Mouse (Mus musculus) forebrain, embryonic 15.5 days (tissue): Measurements from ENCODE around the gene Chmp4b. TPM values are rescaled to one million over a fixed set of nuclear protein-coding genes. Genes with fewer than 3 reads are reported as not detected.

ENCODE experiments used
- ATAC-seq: fragments of 200-750 bp; cut with Nextera tagmentation; replicated peaks from 2 replicates; pipeline ENCODE4 v1.8.0; 2017; ENCODE audit warnings: mild to moderate bottlenecking, moderate TSS enrichment, moderate library complexity
- H3K27ac ChIP-seq: fragments of 300-500 bp; sonication (generic); replicated peaks from 2 replicates; pipeline ENCODE4 v1.5.1; 2015; ENCODE audit warnings: mild to moderate bottlenecking, inconsistent platforms
- H3K27me3 ChIP-seq: fragments of 300-500 bp; sonication (generic); 2 replicates; pipeline ENCODE4 v1.6.1; 2015; ENCODE audit warnings: inconsistent platforms
- H3K36me3 ChIP-seq: fragments of 300-500 bp; sonication (generic); 2 replicates; pipeline ENCODE4 v1.6.1; 2015; ENCODE audit warnings: mild to moderate bottlenecking, inconsistent platforms
- H3K4me1 ChIP-seq: fragments of 300-500 bp; sonication (generic); 2 replicates; pipeline ENCODE4 v1.6.1; 2015; ENCODE audit warnings: inconsistent platforms
- H3K4me2 ChIP-seq: fragments of 300-500 bp; sonication (generic); replicated peaks from 2 replicates; pipeline ENCODE4 v1.6.1; 2015; ENCODE audit warnings: mild to moderate bottlenecking, inconsistent platforms
- H3K4me3 ChIP-seq: fragments of 300-500 bp; sonication (generic); 2 replicates; pipeline ENCODE4 v1.5.1; 2015; ENCODE audit warnings: mild to moderate bottlenecking, inconsistent platforms
- H3K9ac ChIP-seq: fragments of 300-500 bp; sonication (generic); replicated peaks from 2 replicates; pipeline ENCODE4 v1.6.1; 2015; ENCODE audit warnings: mild to moderate bottlenecking, inconsistent platforms
- H3K9me3 ChIP-seq: fragments of 300-500 bp; sonication (generic); 2 replicates; pipeline ENCODE4 v1.6.1; 2016; ENCODE audit warnings: inconsistent platforms
- WGBS: fragments of 180-500 bp; shearing (Covaris S2); methylation state at CpG from one replicate; pipeline ENCODE4 v1.1.7; 2015; ENCODE audit warnings: mixed read lengths; 5-methylcytosine and 5-hydroxymethylcytosine counted together
- polyA plus RNA-seq: library from polyadenylated mRNA; unstranded; fragments of >200 nt; fragmentation: Nextera tagmentation; extraction: Ambion mirVana; gene quantifications from 2 replicates; pipeline ENCODE4 v1.2.1, GENCODE M21; 2015

The Chmp4b gene
- polyA plus RNA-seq, 1 experiment from 2014 or later, result 25.0 TPM

DNA sequence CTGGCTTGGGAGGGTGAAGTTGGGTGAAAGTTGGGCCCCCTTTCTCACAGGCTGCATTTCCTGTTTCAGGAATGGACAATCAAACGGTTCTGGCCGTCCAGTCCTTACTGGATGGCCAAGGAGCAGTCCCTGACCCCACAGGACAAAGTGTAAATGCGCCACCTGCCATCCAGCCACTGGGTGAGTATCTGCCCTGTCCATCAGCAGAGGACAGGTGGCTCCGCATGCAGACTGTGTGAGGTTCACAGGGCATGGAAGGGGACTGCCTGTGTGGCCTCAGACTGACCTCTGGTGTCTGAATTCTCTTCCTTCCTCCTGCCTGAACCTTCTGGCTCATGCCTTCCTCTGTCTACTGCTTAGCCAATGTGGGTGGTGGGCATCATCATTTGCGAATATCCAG is 29.8 kb upstream of the Chmp4b start:
- Histone ChIP-seq H3K27me3 (no peaks in the 10 kb centered on the region), H3K9me3 (no peaks in the 10 kb centered on the region), H3K27ac (no peak overlapping the region), H3K4me1 (no peaks in the 10 kb centered on the region), H3K4me2 (no peak overlapping the region), H3K9ac (no peak overlapping the region), H3K4me3 (no peak overlapping the region), H3K36me3 (peaks cover 38% of the 10 kb centered on the region)
- no peak for ATAC-seq
- WGBS, result 89% methylated on average over 5 of the region's 5 CpGs

DNA sequence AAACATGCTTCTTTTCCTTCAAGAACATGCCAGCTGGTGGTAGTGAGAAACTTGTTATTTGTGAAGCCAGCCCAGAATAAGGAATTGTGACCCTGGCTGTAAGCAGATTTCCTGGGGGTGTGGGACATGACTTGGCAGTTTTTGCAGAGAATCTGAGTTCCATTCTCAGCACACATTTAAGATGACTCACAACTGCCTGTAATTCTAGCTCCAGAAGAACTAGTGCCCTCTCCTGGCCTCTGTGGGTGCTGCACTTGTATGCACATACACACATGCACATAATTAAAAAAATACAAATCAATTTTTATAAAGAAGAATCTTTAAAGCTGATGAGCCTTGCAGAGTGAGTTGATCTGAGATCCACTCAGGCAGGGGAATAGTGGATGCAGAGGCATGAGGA is 27.4 kb upstream of the Chmp4b start:
- Histone ChIP-seq H3K4me3 (no peak overlapping the region), H3K27me3 (no peaks in the 10 kb centered on the region), H3K4me1 (no peaks in the 10 kb centered on the region), H3K36me3 (peaks cover 40% of the 10 kb centered on the region), H3K9ac (no peak overlapping the region), H3K27ac (no peak overlapping the region), H3K9me3 (no peaks in the 10 kb centered on the region), H3K4me2 (no peak overlapping the region)
- no peak for ATAC-seq

DNA sequence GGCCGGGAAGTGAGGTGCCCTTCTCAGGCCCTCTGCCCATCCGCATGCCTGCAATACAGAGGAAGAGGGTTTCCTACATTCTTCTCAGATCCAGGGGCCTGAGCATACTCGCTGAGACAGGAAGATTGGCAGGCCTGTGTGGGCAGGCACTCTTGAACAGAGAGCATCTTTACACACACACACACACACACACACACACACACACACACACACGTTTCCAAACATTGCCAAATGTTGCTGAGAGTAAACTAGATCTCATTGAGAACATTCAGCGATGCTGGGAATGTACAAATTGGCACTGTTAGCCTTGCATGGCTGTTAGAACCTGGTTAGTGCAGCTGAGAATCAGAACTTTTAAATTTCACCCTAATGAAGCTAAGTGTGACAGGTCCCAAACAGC is 21.0 kb upstream of the Chmp4b start:
- no peaks in the 10 kb centered on the region for H3K4me1 ChIP-seq
- no peak overlapping the region for H3K4me2 ChIP-seq
- no peak overlapping the region for H3K27ac ChIP-seq
- WGBS, result 78% methylated on average over 5 of the region's 5 CpGs
- no peaks in the 10 kb centered on the region for H3K27me3 ChIP-seq
- ATAC-seq, result no peak
- H3K4me3 ChIP-seq, result no peak overlapping the region
- H3K9ac ChIP-seq, result no peak overlapping the region
- no peaks in the 10 kb centered on the region for H3K9me3 ChIP-seq
- H3K36me3 ChIP-seq, result peaks cover 44% of the 10 kb centered on the region

DNA sequence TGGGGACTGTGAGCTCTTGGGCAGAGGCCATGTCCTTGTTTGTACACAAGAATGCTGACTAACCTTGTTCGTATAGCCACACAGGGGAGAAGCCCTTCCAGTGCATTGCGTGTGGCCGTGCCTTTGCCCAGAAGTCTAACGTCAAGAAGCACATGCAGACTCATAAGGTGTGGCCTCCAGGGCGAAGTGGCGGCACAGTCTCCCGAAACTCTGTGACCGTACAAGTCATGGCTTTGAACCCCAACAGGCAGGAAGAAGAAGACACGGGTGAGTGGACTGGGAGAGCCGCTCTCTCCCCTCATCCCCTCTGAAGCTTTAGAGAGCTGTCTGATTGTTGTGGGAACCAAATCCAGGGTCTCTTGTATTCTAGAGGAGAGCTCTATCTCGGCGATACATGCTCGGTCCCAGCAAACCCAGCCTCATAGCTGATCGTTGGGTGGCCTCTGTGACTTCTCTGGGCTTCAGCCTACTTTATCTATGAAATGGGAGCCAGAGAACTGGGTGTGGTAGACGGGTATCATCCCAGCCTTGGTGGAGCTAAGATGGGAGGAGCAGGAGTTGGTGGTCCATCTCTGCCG is 19.2 kb upstream of the Chmp4b start:
- 93% methylated on average over 16 of the region's 16 CpGs for WGBS
- Histone ChIP-seq H3K4me3 (no peak overlapping the region), H3K27ac (no peak overlapping the region), H3K4me1 (no peaks in the 10 kb centered on the region), H3K9ac (no peak overlapping the region), H3K4me2 (no peak overlapping the region), H3K36me3 (peaks cover 53% of the 10 kb centered on the region), H3K9me3 (no peaks in the 10 kb centered on the region), H3K27me3 (no peaks in the 10 kb centered on the region)
- no peak for ATAC-seq

DNA sequence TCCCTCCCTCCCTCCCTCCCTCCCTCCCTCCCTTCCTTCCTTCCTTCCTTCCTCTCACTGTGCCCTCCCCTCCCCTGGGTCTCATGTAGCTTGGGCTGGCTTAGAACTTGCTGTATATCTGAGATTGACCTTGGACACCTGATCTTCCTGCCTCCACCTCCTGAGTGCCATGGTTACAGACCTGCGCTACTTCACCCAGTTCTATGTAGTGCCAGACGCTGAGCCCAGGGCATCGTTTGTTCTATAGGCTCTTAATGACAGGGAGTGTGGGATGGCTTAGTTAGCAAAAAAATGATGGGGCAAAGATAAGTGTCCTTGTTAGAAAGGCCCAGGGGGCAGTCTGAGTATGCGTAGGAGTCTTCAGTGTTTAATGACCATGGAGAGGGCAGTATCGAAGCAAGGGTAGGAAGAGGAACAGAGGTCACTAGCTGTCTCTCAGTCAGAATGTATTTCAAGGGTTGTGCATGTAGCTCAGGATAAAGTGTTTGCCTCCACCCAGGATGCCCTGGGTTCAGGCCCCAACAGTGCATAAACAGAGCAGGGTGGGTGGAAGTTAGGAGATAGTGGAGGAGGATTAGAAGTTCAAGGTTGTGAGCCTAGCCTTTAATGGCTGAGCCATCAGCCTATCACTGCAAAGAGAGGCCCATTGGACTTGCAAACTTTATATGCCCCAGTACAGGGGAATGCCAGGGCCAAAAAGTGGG is 18.3 kb upstream of the Chmp4b start:
- WGBS, result 91% methylated on average over 5 of the region's 5 CpGs
- H3K36me3 ChIP-seq, result peaks cover 62% of the 10 kb centered on the region
- no peak overlapping the region for H3K4me2 ChIP-seq

DNA sequence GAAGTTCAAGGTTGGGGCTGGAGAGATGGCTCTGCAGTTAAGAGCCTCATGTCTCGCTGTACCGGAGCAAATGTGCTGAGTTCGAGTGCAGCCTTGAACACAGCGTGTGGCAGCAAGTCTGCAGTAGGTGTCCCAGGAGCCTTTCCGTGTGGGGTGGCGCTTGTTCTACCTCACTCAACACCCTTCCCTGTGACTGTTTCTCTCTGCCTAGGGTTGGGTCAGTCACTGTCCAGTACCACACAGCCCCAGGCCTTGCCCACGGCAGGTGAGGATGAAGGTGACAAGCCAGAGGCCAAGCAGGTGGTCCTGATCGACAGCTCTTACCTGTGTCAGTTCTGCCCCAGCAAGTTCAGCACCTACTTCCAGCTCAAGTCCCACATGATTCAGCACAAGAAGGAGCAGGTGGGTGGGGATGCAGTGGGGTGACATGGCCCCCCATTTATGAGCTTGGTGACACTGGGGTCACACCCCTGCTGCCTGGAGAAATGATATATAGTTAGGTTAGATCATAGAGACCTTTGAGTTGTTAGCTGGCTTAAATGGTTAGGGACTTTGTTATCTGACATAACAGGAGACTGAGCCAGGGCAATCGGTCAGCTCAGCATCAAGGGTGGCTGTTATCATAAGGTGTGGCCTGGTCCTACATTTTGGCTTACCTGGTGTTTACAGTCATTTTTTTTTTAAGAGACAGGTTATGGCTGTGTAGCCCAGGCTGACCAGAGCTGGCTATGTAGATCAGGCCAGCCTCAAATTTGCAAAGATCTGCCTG is 17.4 kb upstream of the Chmp4b start:
- Histone ChIP-seq H3K4me2 (no peak overlapping the region), H3K4me1 (no peaks in the 10 kb centered on the region), H3K9ac (no peak overlapping the region), H3K36me3 (peaks cover 65% of the 10 kb centered on the region), H3K9me3 (no peaks in the 10 kb centered on the region), H3K27ac (no peak overlapping the region), H3K4me3 (no peak overlapping the region), H3K27me3 (no peaks in the 10 kb centered on the region)
- WGBS, result 96% methylated on average over 9 of the region's 9 CpGs
- ATAC-seq, result no peak

More for the DNA sequence above, 18.3 kb upstream of the Chmp4b start:
- H3K9ac ChIP-seq, result no peak overlapping the region
- no peak overlapping the region for H3K4me3 ChIP-seq
- ATAC-seq, result no peak
- H3K9me3 ChIP-seq, result no peaks in the 10 kb centered on the region
- H3K27ac ChIP-seq, result no peak overlapping the region
- no peaks in the 10 kb centered on the region for H3K4me1 ChIP-seq
- H3K27me3 ChIP-seq, result no peaks in the 10 kb centered on the region

DNA sequence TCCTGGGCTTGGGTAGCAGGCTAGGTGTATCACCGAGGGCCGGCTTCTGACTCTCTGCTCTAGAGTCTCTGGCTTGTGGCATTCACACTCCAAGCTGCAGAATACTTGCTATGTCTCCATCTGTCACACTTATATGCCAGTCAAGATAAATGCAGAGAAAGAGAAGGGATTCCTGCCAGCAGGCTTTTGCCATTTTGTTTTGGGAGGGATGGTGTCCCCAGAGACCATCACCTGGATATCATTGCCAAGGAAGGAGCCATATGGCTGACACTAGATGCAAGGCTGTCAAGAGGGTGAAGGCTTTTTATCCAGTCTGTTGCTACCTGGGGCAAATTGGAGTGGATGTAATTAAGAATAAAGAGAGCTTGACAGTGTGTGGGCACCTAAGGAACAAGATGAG is 15.7 kb upstream of the Chmp4b start:
- 88% methylated on average over 2 of the region's 2 CpGs for WGBS
- H3K36me3 ChIP-seq, result peaks cover 61% of the 10 kb centered on the region
- H3K27me3 ChIP-seq, result no peaks in the 10 kb centered on the region
- H3K4me2 ChIP-seq, result no peak overlapping the region
- no peak for ATAC-seq
- H3K9ac ChIP-seq, result no peak overlapping the region
- no peaks in the 10 kb centered on the region for H3K4me1 ChIP-seq
- no peaks in the 10 kb centered on the region for H3K9me3 ChIP-seq
- no peak overlapping the region for H3K27ac ChIP-seq
- no peak overlapping the region for H3K4me3 ChIP-seq

DNA sequence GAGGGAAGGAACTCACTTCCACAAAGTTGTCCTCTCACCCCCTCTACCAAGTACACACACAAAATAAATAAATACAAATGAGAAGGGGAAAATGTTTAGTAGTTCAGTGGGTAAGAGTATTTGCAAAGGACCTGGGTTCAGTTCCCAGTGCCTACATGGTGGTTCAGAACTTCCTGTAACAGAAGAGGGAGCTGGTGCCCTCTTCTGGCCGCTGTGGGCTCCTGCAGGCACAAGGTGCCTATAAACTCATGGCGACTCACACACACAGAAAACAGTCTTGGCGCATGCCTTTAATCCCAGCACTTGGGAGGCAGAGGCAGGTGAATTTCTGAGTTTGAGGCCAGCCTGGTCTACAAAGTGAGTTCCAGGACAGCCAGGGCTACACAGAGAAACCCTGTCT is 13.0 kb upstream of the Chmp4b start:
- peaks cover 71% of the 10 kb centered on the region for H3K36me3 ChIP-seq
- H3K9me3 ChIP-seq, result no peaks in the 10 kb centered on the region
- WGBS, result 97% methylated on average over 3 of the region's 3 CpGs
- H3K4me3 ChIP-seq, result no peak overlapping the region
- no peak overlapping the region for H3K27ac ChIP-seq
- no peak overlapping the region for H3K4me2 ChIP-seq
- H3K4me1 ChIP-seq, result no peaks in the 10 kb centered on the region
- no peak for ATAC-seq
- H3K9ac ChIP-seq, result no peak overlapping the region
- H3K27me3 ChIP-seq, result no peaks in the 10 kb centered on the region

DNA sequence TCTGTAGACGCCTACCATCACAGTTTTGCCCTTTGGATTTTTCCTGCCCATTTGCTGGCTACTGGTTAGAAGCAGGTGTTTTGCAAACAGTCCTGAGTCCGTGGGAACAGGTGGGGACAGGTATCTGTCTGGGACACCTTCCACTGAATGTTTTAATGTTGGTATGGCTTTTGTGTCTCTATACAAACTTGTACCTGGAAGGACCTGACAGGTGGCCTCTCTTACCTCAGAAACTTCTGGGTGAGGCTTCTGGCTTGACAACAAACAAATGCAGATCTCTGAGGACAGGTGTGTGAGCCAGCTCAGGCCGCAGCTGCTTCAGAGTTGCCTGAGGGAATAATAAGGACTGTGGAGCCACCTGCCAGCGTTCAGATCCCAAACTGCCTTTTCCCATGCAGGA is 12.4 kb upstream of the Chmp4b start:
- H3K4me1 ChIP-seq, result no peaks in the 10 kb centered on the region
- no peak overlapping the region for H3K27ac ChIP-seq
- H3K36me3 ChIP-seq, result peaks cover 72% of the 10 kb centered on the region
- H3K9ac ChIP-seq, result no peak overlapping the region
- H3K4me2 ChIP-seq, result no peak overlapping the region
- no peak overlapping the region for H3K4me3 ChIP-seq
- WGBS, result 89% methylated on average over 4 of the region's 4 CpGs
- no peaks in the 10 kb centered on the region for H3K9me3 ChIP-seq
- no peak for ATAC-seq
- no peaks in the 10 kb centered on the region for H3K27me3 ChIP-seq

DNA sequence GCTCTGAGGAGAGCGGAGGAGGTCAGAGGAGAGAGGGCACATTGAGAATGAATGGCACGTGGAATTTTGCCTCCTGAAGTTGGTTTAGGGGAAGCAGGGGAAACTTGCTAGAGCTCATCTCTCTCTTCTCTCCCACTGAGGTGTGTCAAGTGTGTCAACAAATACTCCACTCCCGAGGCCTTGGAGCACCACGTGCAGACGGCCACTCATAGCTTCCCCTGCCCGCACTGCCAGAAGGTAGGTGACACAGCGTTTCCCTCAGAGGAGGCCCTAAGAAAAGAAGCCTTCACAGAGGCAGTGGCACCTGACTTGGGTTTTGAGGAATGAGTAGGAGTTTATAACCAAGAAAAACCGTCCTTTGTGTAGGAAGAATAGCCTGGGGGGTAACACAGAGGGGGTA is 10.3 kb upstream of the Chmp4b start:
- H3K9ac ChIP-seq, result no peak overlapping the region

DNA sequence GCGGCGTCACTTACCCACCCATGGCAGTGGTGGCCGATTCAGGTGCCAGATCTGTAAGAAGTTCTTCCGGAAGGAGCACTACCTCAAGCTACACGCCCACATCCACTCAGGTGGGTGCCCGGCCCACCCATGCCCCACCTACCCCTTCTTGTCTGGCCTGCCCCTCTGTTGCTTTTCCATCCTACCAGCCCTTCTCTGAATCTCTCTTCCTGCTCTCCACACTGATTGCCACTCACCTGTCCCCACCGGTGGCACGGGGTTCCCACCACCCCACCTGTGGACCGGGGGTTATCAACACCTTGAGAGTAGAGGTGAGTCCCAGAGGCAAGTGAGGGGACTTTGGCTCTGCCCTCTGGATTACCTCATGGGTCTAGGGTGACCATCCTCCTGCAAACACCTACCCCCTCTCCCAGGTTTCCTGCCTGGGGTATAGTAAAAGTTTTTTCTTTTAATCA is 9.5 kb upstream of the Chmp4b start:
- Histone ChIP-seq H3K4me2 (no peak overlapping the region), H3K36me3 (peaks cover 75% of the 10 kb centered on the region), H3K4me3 (no peak overlapping the region), H3K4me1 (no peaks in the 10 kb centered on the region), H3K27me3 (no peaks in the 10 kb centered on the region), H3K27ac (no peak overlapping the region), H3K9ac (no peak overlapping the region), H3K9me3 (no peaks in the 10 kb centered on the region)
- WGBS, result 94% methylated on average over 9 of the region's 9 CpGs
- ATAC-seq, result no peak

More for the DNA sequence above, 10.3 kb upstream of the Chmp4b start:
- H3K36me3 ChIP-seq, result peaks cover 72% of the 10 kb centered on the region
- H3K27me3 ChIP-seq, result no peaks in the 10 kb centered on the region
- no peak overlapping the region for H3K27ac ChIP-seq
- 87% methylated on average over 8 of the region's 8 CpGs for WGBS
- no peaks in the 10 kb centered on the region for H3K4me1 ChIP-seq
- H3K4me3 ChIP-seq, result no peak overlapping the region
- H3K9me3 ChIP-seq, result no peaks in the 10 kb centered on the region
- ATAC-seq, result no peak
- H3K4me2 ChIP-seq, result no peak overlapping the region

DNA sequence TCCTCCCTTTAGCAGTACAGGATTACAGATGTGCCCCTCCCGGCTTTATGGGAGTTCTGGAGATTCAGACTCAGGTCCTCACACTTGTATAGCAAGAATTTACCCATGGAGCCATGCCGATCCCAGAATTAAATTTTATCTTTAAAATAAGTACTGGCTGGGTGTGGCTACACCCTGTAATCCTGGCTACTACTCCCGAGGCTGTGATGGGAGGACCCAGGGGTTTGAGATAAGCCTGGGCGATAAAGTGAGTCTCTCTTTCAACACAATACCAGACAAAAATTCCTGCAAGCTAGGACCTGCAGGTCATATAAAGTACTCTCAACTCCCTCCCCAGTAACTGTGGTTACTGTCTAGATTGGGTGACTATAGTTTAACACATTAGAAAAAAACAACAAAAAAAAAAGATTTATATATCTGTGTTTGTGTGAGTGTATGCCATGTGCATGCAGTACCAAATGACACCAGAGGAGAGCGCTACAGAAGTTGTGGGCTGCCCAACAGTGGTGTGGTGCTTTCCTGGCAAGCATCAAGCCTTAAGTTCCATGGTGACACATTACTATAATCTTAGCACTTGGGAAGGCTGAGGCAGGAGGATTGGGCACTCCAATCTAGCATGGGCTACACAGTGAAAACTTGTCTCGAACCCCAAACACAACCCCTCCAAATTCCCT is 8.7 kb upstream of the Chmp4b start:
- ATAC-seq, result no peak
- Histone ChIP-seq H3K27ac (no peak overlapping the region), H3K9ac (no peak overlapping the region), H3K27me3 (no peaks in the 10 kb centered on the region), H3K4me3 (no peak overlapping the region), H3K36me3 (peaks cover 67% of the 10 kb centered on the region), H3K4me2 (no peak overlapping the region), H3K4me1 (no peaks in the 10 kb centered on the region), H3K9me3 (no peaks in the 10 kb centered on the region)
- 95% methylated on average over 6 of the region's 6 CpGs for WGBS
